Mouse (Mus musculus) embryonic facial prominence, embryonic 14.5 days (tissue): ENCODE measurements around the gene Olfr916. TPM values are rescaled to one million over a fixed set of nuclear protein-coding genes. Genes with fewer than 3 reads are reported as not detected.

Experiments used
- ATAC-seq: fragments of 200-750 bp; cut with Nextera tagmentation; 2 replicates; pipeline ENCODE4 v1.8.0; 2017; ENCODE audit warnings: low read depth, moderate number of reproducible peaks, moderate TSS enrichment
- DNase-seq: peaks from one replicate; pipeline ENCODE4 v3.0.0-alpha.2; 2015; ENCODE audit warnings: low spot score
- H3K27ac ChIP-seq: fragments of 300-500 bp; sonication (generic); replicated peaks from 2 replicates; pipeline ENCODE4 v1.5.1; 2014; ENCODE audit warnings: low read depth, mild to moderate bottlenecking, low read length, moderate library complexity
- H3K27me3 ChIP-seq: fragments of 300-500 bp; sonication (generic); replicated peaks from 2 replicates; pipeline ENCODE4 v1.6.1; 2014; ENCODE audit warnings: low read length; ENCODE audit not compliant: control insufficient read depth, insufficient read depth
- H3K36me3 ChIP-seq: fragments of 300-500 bp; sonication (generic); 2 replicates; pipeline ENCODE4 v1.6.1; 2014; ENCODE audit warnings: low read length, mixed read lengths; ENCODE audit not compliant: control insufficient read depth, insufficient read depth
- H3K4me1 ChIP-seq: fragments of 300-500 bp; sonication (generic); 2 replicates; pipeline ENCODE4 v1.6.1; 2014; ENCODE audit warnings: antibody characterized with exemption, low read length; ENCODE audit not compliant: control insufficient read depth, insufficient read depth
- H3K4me2 ChIP-seq: fragments of 300-500 bp; sonication (generic); 2 replicates; pipeline ENCODE4 v1.6.1; 2014; ENCODE audit warnings: low read depth, mild to moderate bottlenecking, low read length, moderate library complexity, mixed read lengths
- H3K4me3 ChIP-seq: fragments of 300-500 bp; sonication (generic); 2 replicates; pipeline ENCODE4 v1.5.1; 2014; ENCODE audit warnings: low read depth, mild to moderate bottlenecking, low read length
- H3K9ac ChIP-seq: fragments of 300-500 bp; sonication (generic); 2 replicates; pipeline ENCODE4 v1.6.1; 2014; ENCODE audit warnings: low read depth, mild to moderate bottlenecking, low read length, moderate library complexity, mixed read lengths
- H3K9me3 ChIP-seq: fragments of 300-500 bp; sonication (generic); 2 replicates; pipeline ENCODE4 v1.6.1; 2016; ENCODE audit warnings: low read length; ENCODE audit not compliant: control insufficient read depth
- WGBS: fragments of 180-500 bp; shearing (Covaris S2); extraction: QIAGEN DNeasy Blood & Tissue Kit; methylation state at CpG from one replicate; pipeline ENCODE4 v1.1.7; 2014; 5-methylcytosine and 5-hydroxymethylcytosine counted together
- polyA plus RNA-seq: library from polyadenylated mRNA; unstranded; fragments of >200 nt; fragmentation: Nextera tagmentation; extraction: Ambion mirVana; gene quantifications from 2 replicates; pipeline ENCODE4 v1.2.1, GENCODE M21; 2014

Gene Olfr916
- polyA plus RNA-seq, result not detected in 2 replicates

- Histone ChIP-seq H3K9me3 (no peaks in the 10 kb centered on the region), H3K27me3 (no peaks in the 10 kb centered on the region), H3K27ac (no peak within 1 kb of the TSS), H3K36me3 (no peaks in the 10 kb centered on the region), H3K9ac (no peak within 1 kb of the TSS), H3K4me2 (no peak within 1 kb of the TSS), H3K4me3 (no peak within 1 kb of the TSS), H3K4me1 (no peaks in the 10 kb centered on the region)
- DNase-seq (no peak), ATAC-seq (no peak)
- 73% methylated on average over 1 of the region's 1 CpGs for WGBS
These were observed at the start of gene Olfr916 for GRCm38 (mm10) chr9:38659775-38660174. Olfr916 (minus strand) TSS chr9:38659875.

GRCm38 (mm10) chr9:38674501-38674900 is 14.8 kb upstream of the Olfr916 start, which contains the start of gene Olfr918:
Olfr918 (minus strand) TSS chr9:38674601.
- 80% methylated on average over 2 of the region's 2 CpGs for WGBS
- DNase-seq, result no peak
- ATAC-seq, result no peak

GRCm38 (mm10) chr9:38672887-38673286 is 13.2 kb upstream of the Olfr916 start:
- Histone ChIP-seq H3K27ac (no peak overlapping the region), H3K4me1 (no peaks in the 10 kb centered on the region), H3K36me3 (no peaks in the 10 kb centered on the region), H3K4me3 (no peak overlapping the region), H3K27me3 (no peaks in the 10 kb centered on the region), H3K9ac (no peak overlapping the region), H3K4me2 (no peak overlapping the region), H3K9me3 (no peaks in the 10 kb centered on the region)
- 75% methylated on average over 2 of the region's 2 CpGs for WGBS
- ATAC-seq, result no peak
- DNase-seq, result no peak

More at GRCm38 (mm10) chr9:38674501-38674900, 14.8 kb upstream of the Olfr916 start, which contains the start of gene Olfr918:
- H3K27me3 ChIP-seq, result no peaks in the 10 kb centered on the region
- H3K9ac ChIP-seq, result no peak within 1 kb of the TSS
- no peak within 1 kb of the TSS for H3K4me3 ChIP-seq
- H3K9me3 ChIP-seq, result no peaks in the 10 kb centered on the region
- no peak within 1 kb of the TSS for H3K27ac ChIP-seq
- no peaks in the 10 kb centered on the region for H3K4me1 ChIP-seq
- H3K4me2 ChIP-seq, result no peak within 1 kb of the TSS
- no peaks in the 10 kb centered on the region for H3K36me3 ChIP-seq

GRCm38 (mm10) chr9:38665742-38666141 is 6.1 kb upstream of the Olfr916 start, which contains the start of gene Olfr917:
Olfr917 (minus strand) TSS chr9:38665842.
- Histone ChIP-seq H3K27me3 (no peaks in the 10 kb centered on the region), H3K36me3 (no peaks in the 10 kb centered on the region), H3K4me1 (no peaks in the 10 kb centered on the region), H3K9me3 (no peaks in the 10 kb centered on the region), H3K27ac (no peak within 1 kb of the TSS), H3K9ac (no peak within 1 kb of the TSS), H3K4me2 (no peak within 1 kb of the TSS), H3K4me3 (no peak within 1 kb of the TSS)
- no peak for ATAC-seq
- WGBS, result 80% methylated on average over 1 of the region's 1 CpGs
- DNase-seq, result no peak

GRCm38 (mm10) chr9:38632406-38632805 is 27.3 kb downstream of the Olfr916 start:
- Histone ChIP-seq H3K27me3 (no peaks in the 10 kb centered on the region), H3K4me3 (no peak overlapping the region), H3K4me2 (no peak overlapping the region), H3K9ac (no peak overlapping the region), H3K36me3 (no peaks in the 10 kb centered on the region), H3K4me1 (no peaks in the 10 kb centered on the region), H3K9me3 (no peaks in the 10 kb centered on the region), H3K27ac (no peak overlapping the region)
- no peak for ATAC-seq
- no peak for DNase-seq
- 78% methylated on average over 4 of the region's 4 CpGs for WGBS

Other genes starting within 250 kb of the Olfr916 start
- gene Olfr901, start 230.4 kb downstream of the Olfr916 start, polyA plus RNA-seq, result not detected in 2 replicates
- not detected in 2 replicates for gene Olfr902, start 212.2 kb downstream of the Olfr916 start, polyA plus RNA-seq
- gene Olfr904, start 196.7 kb downstream of the Olfr916 start, polyA plus RNA-seq, result 0.06 TPM in 1 of 2 replicates, not detected in the other
- 0.13 TPM in 1 of 2 replicates, not detected in the other for gene Olfr905, start 188.8 kb downstream of the Olfr916 start, polyA plus RNA-seq
- not detected in 2 replicates for gene Olfr906, start 172.8 kb downstream of the Olfr916 start, polyA plus RNA-seq
- gene Olfr907, start 164.1 kb downstream of the Olfr916 start, polyA plus RNA-seq, result not detected in 2 replicates
- not detected in 2 replicates for gene Olfr911-ps1, start 138.3 kb downstream of the Olfr916 start, polyA plus RNA-seq
- 0.08 TPM in 1 of 2 replicates, not detected in the other for gene Olfr910, start 122.0 kb downstream of the Olfr916 start, polyA plus RNA-seq
- gene Olfr912, start 79.7 kb downstream of the Olfr916 start, polyA plus RNA-seq, result 0.04 TPM in 1 of 2 replicates, not detected in the other
- gene Olfr913, start 67.1 kb downstream of the Olfr916 start, polyA plus RNA-seq, result not detected in 2 replicates
- not detected in 2 replicates for gene Olfr914, start 54.8 kb downstream of the Olfr916 start, polyA plus RNA-seq
- gene Olfr917, start 6.0 kb upstream of the Olfr916 start, polyA plus RNA-seq, result not detected in 2 replicates
- not detected in 2 replicates for gene Olfr918, start 14.7 kb upstream of the Olfr916 start, polyA plus RNA-seq
- gene Olfr919, start 43.8 kb upstream of the Olfr916 start, polyA plus RNA-seq, result not detected in 2 replicates
- gene Vwa5a, start 58.4 kb upstream of the Olfr916 start, polyA plus RNA-seq, result 31.1 and 33.5 TPM in 2 replicates
- 0.04 TPM in 1 of 2 replicates, not detected in the other for gene Olfr920, start 92.4 kb upstream of the Olfr916 start, polyA plus RNA-seq
- gene Olfr921, start 113.2 kb upstream of the Olfr916 start, polyA plus RNA-seq, result not detected in 2 replicates
- not detected in 2 replicates for gene Olfr922, start 154.7 kb upstream of the Olfr916 start, polyA plus RNA-seq
- gene Olfr923, start 166.7 kb upstream of the Olfr916 start, polyA plus RNA-seq, result 0.13 and 0.29 TPM in 2 replicates
- gene Olfr924, start 184.6 kb upstream of the Olfr916 start, polyA plus RNA-seq, result not detected in 2 replicates
- gene Olfr26, start 195.2 kb upstream of the Olfr916 start, polyA plus RNA-seq, result not detected in 2 replicates
- gene Olfr926, start 217.3 kb upstream of the Olfr916 start, polyA plus RNA-seq, result not detected in 2 replicates